Mouse (Mus musculus): ENCODE data around the gene Prkab2. TPM values are rescaled to one million over a fixed set of nuclear protein-coding genes. Genes with fewer than 3 reads are reported as not detected.

Prkab2 gene
- 10 to 100 TPM; 11.8 to 12.3 TPM for total RNA-seq (2023)

GRCm38 (mm10) chr3:97657655-97658411 lies at the start of gene Prkab2:
TSS of gene Prkab2 (plus strand) at chr3:97658193.

GRCm38 (mm10) chr3:97609845-97610410 lies 48.1 kb upstream of the Prkab2 start, which contains the start of gene Chd1l:
TSS of gene Chd1l (minus strand) at chr3:97610203.

GRCm38 (mm10) chr3:97628391-97629001 lies 29.5 kb upstream of the Prkab2 start, which contains the start of gene Fmo5:
TSS of gene Fmo5 (plus strand) at chr3:97628804.

GRCm38 (mm10) chr3:97674644-97675110 lies 16.7 kb downstream of the Prkab2 start, which contains the start of gene Gm17651:
TSS of gene Gm17651 (minus strand) at chr3:97674694.

Other genes with a start within 250 kb of the Prkab2 start
- not detected for gene Olfr1402, start 236.2 kb upstream of the Prkab2 start, total RNA-seq (2023)
- gene Chd1l, start 48.0 kb upstream of the Prkab2 start, total RNA-seq (2023) = 10 to 100 TPM; 36.2 to 37.4 TPM
- gene Fmo5, start 29.4 kb upstream of the Prkab2 start, total RNA-seq (2023) = 10 to 100 TPM; 10.2 to 13.2 TPM
- gene Gm17651, start 16.5 kb downstream of the Prkab2 start, total RNA-seq (2023) = not detected
- gene Pde4dip, start 230.5 kb downstream of the Prkab2 start, total RNA-seq (2023) = 10 to 100 TPM; 20.5 to 21.0 TPM
- gene Sec22b, start 243.0 kb downstream of the Prkab2 start, total RNA-seq (2023) = 10 to 100 TPM; 55.8 to 57.2 TPM

Measured in B cell, adult 67 days (primary cell).